Mouse (Mus musculus) Patski (cell line): ENCODE measurements around the gene Sf3b3. TPM values are rescaled to one million over a fixed set of nuclear protein-coding genes. Genes with fewer than 3 reads are reported as not detected.

Source experiments
- ATAC-seq: fragments of 100-300 bp; one replicate; pipeline ENCODE4 v1.8.0; 2021
- CTCF ChIA-PET: fragments of 350-600 bp; sonication (Branson Sonifier 250); formaldehyde crosslinking; loops from one replicate; lab custom pipeline; 2022; ENCODE audit warnings: inconsistent platforms; lab: Charles Lee
- POLR2A ChIA-PET: fragments of 350-600 bp; sonication (Branson Sonifier 250); formaldehyde crosslinking; loops from one replicate; lab custom pipeline; 2022; ENCODE audit warnings: antibody characterized with exemption, inconsistent platforms; lab: Charles Lee
- DNase-seq: peaks from one replicate; pipeline ENCODE4 v3.0.0-alpha.2; 2011; ENCODE audit warnings: low read depth, low spot score
- H3K27me3 ChIP-seq: fragments of 371-371 bp; one replicate; pipeline ENCODE4 v1.5.1; 2021
- CTCF ChIP-seq: fragments of 100-300 bp; IDR thresholded peaks from one replicate; pipeline ENCODE4 v1.5.1; 2021
- in situ Hi-C: fragments of 300-500 bp; cut with MboI; formaldehyde crosslinking; loops from 3 replicates; pipeline ENCODE4 v1.11.1; 2018; ENCODE audit warnings: low pct_unique_long_range_greater_than_20kb, mixed read lengths
- polyA plus RNA-seq: library from polyadenylated mRNA; unstranded; gene quantifications from one replicate; pipeline ENCODE4 v1.2.3, GENCODE M21; 2021

The Sf3b3 gene
- polyA plus RNA-seq, 1 experiment from 2014 or later, result 129 TPM

- TF ChIP-seq CTCF, result no peak
- DNase-seq (no peak), ATAC-seq (no peak)
- CTCF ChIA-PET, result interaction anchor here (0.9 to 1.3 kb wide), 3 partner anchors 8 to 98 kb away, joined by 3 to 5 read pairs (median 3); no protein-coding TSS in a partner anchor
- POLR2A ChIA-PET, result interaction anchor here (1.0 to 1.7 kb wide), 5 partner anchors 36 to 87 kb away, joined by 3 to 5 read pairs (median 3); no protein-coding TSS in a partner anchor
- no peaks in the 10 kb centered on the region for H3K27me3 ChIP-seq
- in situ Hi-C loops, result no loop called here
These were observed 1.3 kb upstream of the Sf3b3 start for GRCm38 (mm10) chr8:110847645-110848495.

GRCm38 (mm10) chr8:110847171-110847549, 573 bp upstream of the Sf3b3 start:
- CTCF ChIA-PET, result interaction anchor here (1.3 kb wide), 1 partner anchor 9 kb away, joined by 5 read pairs; no protein-coding TSS in a partner anchor
- TF ChIP-seq CTCF, result no peak
- ATAC-seq, result no peak
- in situ Hi-C loops, result no loop called here
- no peaks in the 10 kb centered on the region for H3K27me3 ChIP-seq
- DNase-seq, result no peak
- POLR2A ChIA-PET, result interaction anchor here (1.0 to 1.7 kb wide), 5 partner anchors 37 to 98 kb away, joined by 3 to 5 read pairs (median 3); no protein-coding TSS in a partner anchor

- H3K27me3 ChIP-seq, result no peaks in the 10 kb centered on the region
- ChIA-PET CTCF (interaction anchor here (1.0 to 3.3 kb wide), 2 partner anchors 60 to 96 kb away, joined by 3 to 18 read pairs; no protein-coding TSS in a partner anchor), POLR2A (interaction anchor here (0.6 to 1.7 kb wide), 6 partner anchors 32 to 210 kb away, joined by 3 to 5 read pairs (median 3); partner anchors contain the start of gene Exosc6)
- in situ Hi-C loops, result no loop called here
- ATAC-seq (no peak), DNase-seq (no peak)
- TF ChIP-seq CTCF, result no peak
These were observed 674 bp downstream of the Sf3b3 start for GRCm38 (mm10) chr8:110845821-110846404.

- CTCF ChIA-PET, result interaction anchor here (0.7 to 3.3 kb wide), 6 partner anchors 9 to 216 kb away, joined by 3 to 18 read pairs (median 3); no protein-coding TSS in a partner anchor
- POLR2A ChIA-PET, result interaction anchor here (0.6 to 2.0 kb wide), 3 partner anchors 51 to 884 kb away, joined by 3 to 6 read pairs (median 6); no protein-coding TSS in a partner anchor
- TF ChIP-seq CTCF, result no peak
- H3K27me3 ChIP-seq, result no peaks in the 10 kb centered on the region
- ATAC-seq (no peak), DNase-seq (no peak)
- in situ Hi-C loops, result loop anchor here (5.0 kb wide), 3 partner anchors 53 to 203 kb away; no protein-coding TSS in a partner anchor
These were observed 1.6 kb downstream of the Sf3b3 start for GRCm38 (mm10) chr8:110844941-110845340.

DNA sequence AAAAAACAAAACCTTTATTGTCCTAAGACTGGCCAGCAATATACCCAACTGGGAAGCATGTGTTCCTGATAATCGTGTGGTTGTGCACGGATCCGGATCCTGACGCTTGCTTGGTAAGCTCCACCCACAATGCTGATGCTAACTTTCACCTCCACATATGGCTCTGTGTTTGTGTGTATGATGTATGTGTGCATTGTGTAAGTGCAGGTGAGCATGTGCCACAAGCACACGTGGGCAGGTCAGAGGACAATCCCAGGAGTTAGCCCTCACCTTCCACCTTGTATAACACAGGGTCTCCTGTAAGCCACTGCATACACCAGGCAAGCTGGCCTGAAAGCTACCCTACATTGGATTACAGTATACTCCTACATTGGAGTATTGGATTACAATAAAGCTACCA, 3.4 kb downstream of the Sf3b3 start:
- in situ Hi-C loops, result loop anchor here (5.0 kb wide), 3 partner anchors 51 to 201 kb away; no protein-coding TSS in a partner anchor
- no peak for TF ChIP-seq CTCF
- ATAC-seq, result no peak
- ChIA-PET CTCF (interaction anchor here (1.5 to 3.3 kb wide), 2 partner anchors 50 to 93 kb away, joined by 3 to 18 read pairs; no protein-coding TSS in a partner anchor), POLR2A (interaction anchor here (0.8 to 2.3 kb wide), 4 partner anchors 35 to 93 kb away, joined by 3 to 6 read pairs (median 4); no protein-coding TSS in a partner anchor)
- no peaks in the 10 kb centered on the region for H3K27me3 ChIP-seq
- DNase-seq, result no peak

GRCm38 (mm10) chr8:110842012-110842574, 4.5 kb downstream of the Sf3b3 start:
- ChIA-PET CTCF (no interaction called here), POLR2A (interaction anchor here (2.3 kb wide), 1 partner anchor 92 kb away, joined by 5 read pairs; no protein-coding TSS in a partner anchor)
- DNase-seq, result no peak
- no peaks in the 10 kb centered on the region for H3K27me3 ChIP-seq
- in situ Hi-C loops, result loop anchor here (5.0 kb wide), 3 partner anchors 50 to 200 kb away; no protein-coding TSS in a partner anchor
- TF ChIP-seq CTCF, result peak; percentile 63
- peak; percentile 55 for ATAC-seq

DNA sequence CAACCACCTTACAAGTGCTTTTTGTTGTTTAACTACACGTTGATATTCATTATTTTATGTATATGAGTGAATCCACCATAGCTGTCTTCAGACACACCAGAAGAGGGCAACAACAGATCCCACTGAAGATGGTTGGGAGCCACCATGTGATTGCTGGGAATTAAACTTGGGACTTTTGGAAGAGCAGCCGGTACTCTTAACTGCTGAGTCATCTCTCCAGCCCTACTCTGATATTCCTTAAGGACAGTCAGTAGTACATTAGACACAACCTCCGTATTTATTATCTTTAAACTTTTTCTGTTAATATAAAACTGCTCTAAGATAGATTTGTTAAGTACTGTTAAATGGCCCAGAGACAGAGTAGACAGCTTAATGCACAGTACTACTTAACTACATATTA, 14.6 kb downstream of the Sf3b3 start:
- H3K27me3 ChIP-seq, result no peaks in the 10 kb centered on the region
- peak; percentile 12 for TF ChIP-seq CTCF
- ChIA-PET POLR2A (no interaction called here), CTCF (interaction anchor here (1.5 to 2.7 kb wide), 2 partner anchors 12 to 15 kb away, joined by 4 to 10 read pairs; no protein-coding TSS in a partner anchor)
- in situ Hi-C loops, result no loop called here
- no peak for ATAC-seq
- DNase-seq, result no peak

- POLR2A ChIA-PET, result interaction anchor here (0.9 to 2.3 kb wide), 3 partner anchors 9 to 22 kb away, joined by 3 to 8 read pairs (median 3); partner anchors contain the start of gene Il34
- no peak for TF ChIP-seq CTCF
- no peaks in the 10 kb centered on the region for H3K27me3 ChIP-seq
- ATAC-seq (peak; percentile 54), DNase-seq (no peak)
- in situ Hi-C loops, result no loop called here
- CTCF ChIA-PET, result interaction anchor here (0.9 to 1.5 kb wide), 3 partner anchors 11 to 79 kb away, joined by 3 to 5 read pairs (median 4); no protein-coding TSS in a partner anchor
These were observed 18.1 kb downstream of the Sf3b3 start for GRCm38 (mm10) chr8:110828511-110828910.

DNA sequence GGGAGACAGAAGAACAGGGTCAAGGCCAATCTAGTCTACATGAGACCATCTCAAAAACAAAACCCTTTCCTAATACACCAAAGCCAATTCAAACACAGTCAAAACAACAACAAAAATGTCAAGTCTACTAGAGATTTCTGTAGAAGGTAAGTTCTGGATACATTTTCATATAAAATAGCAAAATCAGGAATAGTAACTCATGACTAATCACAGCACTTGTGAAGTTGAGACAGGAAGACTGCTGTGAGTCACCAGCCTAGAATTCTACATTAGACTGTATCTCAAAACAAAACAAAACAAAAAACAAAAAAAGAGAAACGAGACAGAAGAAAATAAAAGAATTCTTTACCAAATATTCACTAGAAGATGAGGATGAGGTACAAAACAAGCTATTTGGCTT, 21.7 kb downstream of the Sf3b3 start:
- no peak for ATAC-seq
- TF ChIP-seq CTCF, result no peak

More for the DNA sequence above, 21.7 kb downstream of the Sf3b3 start:
- CTCF ChIA-PET, result interaction anchor here (0.8 kb wide), 1 partner anchor 16 kb away, joined by 3 read pairs; no protein-coding TSS in a partner anchor
- POLR2A ChIA-PET, result no interaction called here
- DNase-seq, result no peak
- no peaks in the 10 kb centered on the region for H3K27me3 ChIP-seq
- in situ Hi-C loops, result no loop called here
